Mouse (Mus musculus) thymus, adult 2 months (tissue): ENCODE measurements around the gene Oas1h. TPM values are rescaled to one million over a fixed set of nuclear protein-coding genes. Genes with fewer than 3 reads are reported as not detected.
A peak's percentile ranks its signal among the peaks of the same experiment; 100 is the strongest.

Experiments used
- DNase-seq: peaks from one replicate; pipeline ENCODE4 v3.0.0; 2021
- H3K27ac ChIP-seq: fragments of 200-500 bp; 2 replicates; pipeline ENCODE4 v1.5.1; 2012; ENCODE audit warnings: low read length, control low read depth; ENCODE audit not compliant: control insufficient read depth, insufficient read depth
- H3K27me3 ChIP-seq: fragments of 200-500 bp; 2 replicates; pipeline ENCODE4 v1.6.1; 2012; ENCODE audit warnings: mild to moderate bottlenecking, low read length, moderate library complexity, mixed read lengths; ENCODE audit not compliant: control insufficient read depth, insufficient read depth
- H3K36me3 ChIP-seq: fragments of 200-500 bp; 2 replicates; pipeline ENCODE4 v1.6.1; 2012; ENCODE audit warnings: mild to moderate bottlenecking, low read length, moderate library complexity; ENCODE audit not compliant: control insufficient read depth, insufficient read depth
- H3K4me1 ChIP-seq: fragments of 200-500 bp; replicated peaks from 2 replicates; pipeline ENCODE4 v1.6.1; 2012; ENCODE audit warnings: low read length; ENCODE audit not compliant: control insufficient read depth, insufficient read depth
- H3K4me3 ChIP-seq: fragments of 200-500 bp; 2 replicates; pipeline ENCODE4 v1.5.1; 2012; ENCODE audit warnings: mild to moderate bottlenecking, low read length, control low read depth, moderate library complexity; ENCODE audit not compliant: control insufficient read depth, insufficient read depth
- CTCF ChIP-seq: fragments of 200-500 bp; IDR thresholded peaks from 2 replicates; pipeline ENCODE4 v1.5.1; 2012; ENCODE audit warnings: mild to moderate bottlenecking, control low read depth, low read length, moderate library complexity, borderline replicate concordance; ENCODE audit not compliant: control insufficient read depth, poor library complexity, insufficient read depth; ENCODE audit errors: extremely low read depth
- POLR2A ChIP-seq: fragments of 200-500 bp; IDR thresholded peaks from 2 replicates; pipeline ENCODE4 v1.6.1; 2012; ENCODE audit warnings: mild to moderate bottlenecking, low read length, control low read depth, moderate library complexity; ENCODE audit not compliant: control insufficient read depth, poor library complexity, insufficient read depth; ENCODE audit errors: extremely low read depth
- WGBS: fragments of 180-500 bp; shearing (Covaris S2); methylation state at CpG from one replicate; pipeline ENCODE4 v1.1.7; 2018; 5-methylcytosine and 5-hydroxymethylcytosine counted together
- polyA plus RNA-seq: library from polyadenylated mRNA; depleted of rRNA; stranded (reverse); fragments of >200 nt; gene quantifications from 2 replicates; pipeline ENCODE4 v1.2.3, GENCODE M21; 2012

Oas1h gene
- polyA plus RNA-seq, 1 experiment: 0.73 TPM

DNA sequence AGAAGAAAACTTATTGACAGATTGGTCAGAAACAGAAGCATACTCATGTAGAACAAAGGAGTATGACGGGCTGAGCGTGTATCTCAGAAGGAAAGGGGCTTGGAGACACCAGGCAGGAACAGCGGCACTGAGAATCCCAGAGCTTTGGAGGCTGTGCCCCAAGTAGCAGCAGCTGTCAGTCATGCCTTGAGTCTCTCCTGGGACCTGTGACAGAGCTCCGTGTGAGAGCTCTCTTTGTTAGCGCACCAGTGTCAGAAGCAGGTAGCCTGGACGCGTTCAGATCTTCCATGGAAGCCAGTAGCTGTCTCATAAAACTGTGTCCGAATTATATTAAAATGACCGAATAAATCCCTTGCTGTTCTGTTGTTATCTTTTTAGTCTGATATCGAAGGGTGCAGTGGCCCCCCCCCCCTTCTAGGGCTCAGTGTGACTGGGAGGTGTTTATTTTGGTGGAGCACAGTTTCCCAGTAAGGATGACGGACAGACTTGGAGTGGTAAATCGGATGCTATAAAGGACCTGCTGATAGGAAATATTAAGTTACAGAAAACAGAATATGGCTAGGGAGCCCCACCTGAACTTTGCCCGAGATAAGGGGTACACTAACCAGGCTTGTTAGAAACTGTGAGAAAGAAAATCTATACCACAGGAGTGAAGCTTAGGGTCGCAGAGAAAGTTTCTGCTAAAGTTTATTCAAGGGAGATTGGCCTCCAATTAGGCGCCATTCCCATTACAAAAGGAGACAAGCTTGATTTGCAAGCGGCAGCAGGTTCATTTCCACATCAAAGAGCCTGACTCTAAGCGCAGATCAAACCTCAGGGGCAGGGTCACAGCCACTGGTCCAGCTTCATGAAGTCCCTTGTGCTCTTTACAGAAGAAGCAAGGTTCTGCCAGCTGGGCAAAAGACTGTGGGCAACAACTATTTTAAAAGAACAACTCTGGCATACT is 27.6 kb upstream of the Oas1h start:
- no peak overlapping the region for H3K4me3 ChIP-seq

DNA sequence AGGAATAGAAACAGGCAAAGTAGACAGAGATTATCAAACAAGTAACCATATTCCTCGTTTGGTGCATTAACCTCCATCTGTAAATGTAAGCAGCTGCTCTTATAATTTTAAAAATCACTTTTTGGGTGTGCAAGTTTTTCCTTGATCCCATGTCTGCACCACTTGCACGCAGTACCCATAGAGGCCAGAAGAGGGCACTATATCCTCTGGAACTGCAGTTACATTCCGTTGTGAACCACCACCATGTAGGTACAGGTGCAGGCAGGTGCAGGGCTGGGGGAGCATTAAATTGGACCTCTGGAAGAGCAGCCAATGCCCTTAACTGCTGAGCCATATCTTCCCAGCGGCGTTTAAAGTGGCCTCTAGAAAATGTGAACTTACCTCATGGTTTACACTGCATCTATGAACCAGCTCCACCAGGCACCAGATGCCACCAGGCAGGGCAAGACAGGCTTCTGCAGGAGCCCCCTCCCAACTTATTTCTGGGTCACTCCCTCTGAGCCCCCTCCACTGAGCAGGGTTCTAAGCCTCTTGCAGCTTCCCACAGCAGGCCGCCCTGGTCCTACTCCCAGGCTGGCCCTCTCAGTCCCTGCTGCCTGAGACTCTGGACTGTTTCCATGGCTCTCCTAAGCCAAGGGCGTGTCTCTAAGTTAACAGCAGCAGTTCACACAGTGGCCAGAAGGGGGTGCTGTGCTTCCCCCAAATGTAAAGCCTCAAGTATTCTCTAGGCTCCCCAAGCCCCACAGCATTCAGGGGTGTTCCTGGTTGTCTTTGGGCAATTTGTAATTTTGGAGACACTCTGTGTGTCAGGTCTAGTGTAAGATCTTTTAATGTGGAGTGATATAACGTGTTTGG is 24.3 kb upstream of the Oas1h start:
- DNase-seq: peak; percentile 71
- Histone ChIP-seq H3K27me3 (no peaks in the 10 kb centered on the region), H3K4me1 (no peaks in the 10 kb centered on the region), H3K27ac (no peak overlapping the region), H3K36me3 (no peaks in the 10 kb centered on the region), H3K4me3 (no peak overlapping the region)
- 19% methylated on average over 8 of the region's 8 CpGs for WGBS
- TF ChIP-seq CTCF: peak; percentile 23; the same call in 1 of the 2 replicates
- TF ChIP-seq POLR2A: no peak

More for the DNA sequence above, 27.6 kb upstream of the Oas1h start:
- TF ChIP-seq POLR2A: no peak
- no peak for TF ChIP-seq CTCF
- Histone ChIP-seq H3K4me1 (peaks cover 3% of the 10 kb centered on the region; the same call in 1 of the 2 replicates), H3K27me3 (no peaks in the 10 kb centered on the region), H3K36me3 (no peaks in the 10 kb centered on the region), H3K27ac (no peak overlapping the region)
- no peak for DNase-seq
- 35% methylated on average over 17 of the region's 17 CpGs for WGBS

DNA sequence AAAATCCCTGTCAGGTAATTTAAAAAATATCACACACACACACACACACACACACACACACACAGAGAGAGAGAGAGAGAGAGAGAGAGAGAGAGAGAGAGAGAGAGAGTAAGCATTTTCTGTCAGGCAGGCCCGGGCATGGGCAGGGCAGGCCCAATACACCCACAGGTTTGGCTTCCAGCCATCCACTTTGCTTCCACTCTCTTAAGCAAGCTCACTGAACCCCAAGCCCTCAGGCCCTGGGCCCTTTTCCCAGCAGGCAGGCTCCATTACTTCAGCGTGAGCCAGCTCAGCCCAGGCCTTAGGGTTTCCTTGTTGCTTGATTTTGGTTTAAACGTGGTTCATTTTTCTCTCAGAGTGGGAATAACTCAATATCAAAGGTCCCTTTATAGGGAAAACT is 16.5 kb upstream of the Oas1h start:
- 57% methylated on average over 3 of the region's 3 CpGs for WGBS
- no peak for DNase-seq
- Histone ChIP-seq H3K4me1 (no peaks in the 10 kb centered on the region), H3K27ac (no peak overlapping the region), H3K4me3 (no peak overlapping the region), H3K27me3 (no peaks in the 10 kb centered on the region), H3K36me3 (no peaks in the 10 kb centered on the region)
- no peak for TF ChIP-seq CTCF
- no peak for TF ChIP-seq POLR2A

DNA sequence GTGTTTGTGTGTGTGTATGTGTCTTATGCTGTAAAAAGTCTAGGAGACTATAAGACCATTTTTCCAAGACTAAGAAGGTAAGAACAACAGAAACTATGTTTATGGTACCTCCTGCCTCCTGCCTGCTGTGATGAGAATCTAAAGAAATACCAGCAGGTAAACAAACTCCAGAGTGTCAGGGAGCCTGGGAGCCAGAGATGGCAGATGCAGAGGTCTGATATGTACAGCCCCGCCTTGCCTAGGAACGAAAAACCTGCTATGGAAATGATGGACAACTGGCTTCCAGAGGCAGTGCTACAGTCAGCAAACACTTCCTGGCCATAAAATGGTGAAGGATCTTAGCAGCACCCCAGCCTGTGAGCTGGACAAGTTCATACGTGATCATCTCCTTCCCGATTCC is 14.2 kb upstream of the Oas1h start, which contains the start of gene Oas1f:
Oas1f (plus strand) TSS at position 301 of the 400 bp plus-strand sequence.
- Histone ChIP-seq H3K4me1 (no peaks in the 10 kb centered on the region), H3K4me3 (no peak within 1 kb of the TSS), H3K36me3 (no peaks in the 10 kb centered on the region), H3K27ac (no peak within 1 kb of the TSS), H3K27me3 (no peaks in the 10 kb centered on the region)
- DNase-seq: no peak
- WGBS: 66% methylated on average over 4 of the region's 4 CpGs
- TF ChIP-seq POLR2A (no peak), CTCF (no peak)

DNA sequence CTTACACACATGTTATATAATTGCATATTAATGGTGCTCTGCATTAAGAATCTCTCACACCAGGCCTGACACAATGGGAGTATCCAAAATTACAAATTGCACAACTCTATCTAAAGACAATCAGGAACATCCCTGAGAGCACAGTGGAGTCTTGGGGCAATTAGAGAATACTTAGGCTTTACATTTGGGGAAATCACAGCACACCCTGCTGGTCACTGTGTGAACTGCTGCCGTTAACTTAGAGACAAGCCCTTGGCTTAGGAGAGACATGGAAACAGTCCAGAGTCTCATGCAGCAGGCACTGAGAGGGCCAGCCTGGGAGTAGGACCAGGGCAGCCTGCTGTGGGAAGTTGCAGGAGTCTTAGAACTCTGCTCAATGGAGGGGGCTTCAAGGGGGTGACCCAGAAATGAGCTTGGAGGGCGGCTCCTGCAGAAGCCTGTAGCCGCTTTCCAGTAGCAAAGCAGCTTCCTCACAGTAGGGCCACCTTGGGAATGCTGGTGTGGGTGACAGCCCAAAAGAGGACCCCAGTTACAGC is 11.6 kb upstream of the Oas1h start:
- DNase-seq: peak; percentile 47
- no peaks in the 10 kb centered on the region for H3K36me3 ChIP-seq
- WGBS: 63% methylated on average over 3 of the region's 3 CpGs
- H3K27me3 ChIP-seq: no peaks in the 10 kb centered on the region
- H3K4me1 ChIP-seq: no peaks in the 10 kb centered on the region
- TF ChIP-seq CTCF (0 out of 2 replicates have a peak, but pooled peaks have one; percentile 51), POLR2A (no peak)
- no peak overlapping the region for H3K4me3 ChIP-seq
- H3K27ac ChIP-seq: no peak overlapping the region

DNA sequence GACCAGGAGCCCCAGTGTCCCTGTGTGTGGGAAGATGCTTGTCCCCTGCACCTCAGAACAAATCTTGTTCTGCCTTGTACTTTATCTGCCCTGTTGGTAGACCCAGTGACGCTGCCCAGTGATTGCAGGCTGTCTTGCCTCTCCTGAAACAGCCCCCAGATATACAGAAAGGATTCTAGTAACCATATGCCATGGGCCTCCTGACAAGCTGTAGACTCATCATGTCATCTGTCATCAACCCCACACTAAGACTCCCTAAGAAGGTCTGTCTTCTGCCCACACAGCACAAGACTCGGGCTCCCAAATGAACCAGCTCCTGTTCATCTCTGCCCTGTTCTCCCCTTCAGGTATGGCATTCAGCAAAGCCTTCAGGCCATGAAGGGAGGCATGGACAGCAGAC is 2.0 kb upstream of the Oas1h start:
- TF ChIP-seq CTCF (no peak), POLR2A (no peak)
- H3K27me3 ChIP-seq: no peaks in the 10 kb centered on the region
- WGBS: 84% methylated on average over 2 of the region's 2 CpGs
- H3K4me1 ChIP-seq: no peaks in the 10 kb centered on the region
- no peak overlapping the region for H3K4me3 ChIP-seq
- H3K36me3 ChIP-seq: no peaks in the 10 kb centered on the region
- no peak overlapping the region for H3K27ac ChIP-seq
- DNase-seq: no peak
